Mouse (Mus musculus): ENCODE measurements at regions not wholly inside any gene's neighbourhood (a gene's known extent, or its start where the extent isn't known, plus 50 kb on each side); places are given as distances from the start of the nearest gene placed in this dataset.
"Not testable (repeated sequence)": the region's sequence is repeated elsewhere in the genome, so short reads cannot be mapped to it uniquely, and the experiment has no call there.

GRCm38 (mm10) chr7:69167456-69167855 is 418.4 kb upstream of the Arrdc4 start:
- DNase-seq (ENCODE audit: low spot score in 2 of 2): no peak

- no peak for DNase-seq (ENCODE audit: low spot score in 2 of 2)
Observed at GRCm38 (mm10) chr7:69161916-69162315, 412.9 kb upstream of the Arrdc4 start.

DNA sequence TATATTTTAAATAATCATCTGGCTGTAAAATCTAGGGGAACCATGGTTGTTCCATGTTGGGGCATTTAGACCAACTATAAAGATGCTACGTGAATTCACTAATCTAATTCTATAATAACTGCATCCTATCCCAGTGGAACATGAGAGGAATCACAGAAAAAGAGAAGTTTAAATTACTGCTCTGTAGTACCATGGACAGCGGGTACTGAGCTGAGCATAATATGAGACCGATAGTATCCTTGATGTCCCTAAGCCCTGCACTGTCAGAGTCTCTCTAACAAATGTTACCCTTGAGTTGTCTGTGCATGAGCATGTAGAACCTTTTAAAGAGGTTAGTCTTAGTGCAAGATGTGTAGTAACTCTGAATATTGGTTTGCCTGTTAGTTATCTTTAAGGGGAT is 393.3 kb upstream of the Arrdc4 start:
- DNase-seq (ENCODE audit: low spot score in 2 of 2): no peak

- no peak for DNase-seq (ENCODE audit: low spot score in 2 of 2)
Observed at GRCm38 (mm10) chr7:69133441-69133840, 384.4 kb upstream of the Arrdc4 start.

GRCm38 (mm10) chr7:69101770-69102169 is 352.7 kb upstream of the Arrdc4 start:
- not testable (repeated sequence) for DNase-seq (ENCODE audit: low spot score in 2 of 2)

GRCm38 (mm10) chr7:69097587-69098095 is 348.6 kb upstream of the Arrdc4 start:
- DNase-seq (ENCODE audit: low spot score in 2 of 2): no peak

- DNase-seq (ENCODE audit: low spot score in 2 of 2): no peak
Observed at GRCm38 (mm10) chr7:69074780-69075179, 325.7 kb upstream of the Arrdc4 start.

GRCm38 (mm10) chr7:69062994-69063393 is 314.0 kb upstream of the Arrdc4 start:
- no peak for DNase-seq (ENCODE audit: low spot score in 2 of 2)

- DNase-seq (ENCODE audit: low spot score in 2 of 2): no peak
Observed at GRCm38 (mm10) chr7:69062506-69062905, 313.5 kb upstream of the Arrdc4 start.

- no peak for DNase-seq (ENCODE audit: low spot score in 2 of 2)
Observed at GRCm38 (mm10) chr7:69062094-69062493, 313.1 kb upstream of the Arrdc4 start.

DNA sequence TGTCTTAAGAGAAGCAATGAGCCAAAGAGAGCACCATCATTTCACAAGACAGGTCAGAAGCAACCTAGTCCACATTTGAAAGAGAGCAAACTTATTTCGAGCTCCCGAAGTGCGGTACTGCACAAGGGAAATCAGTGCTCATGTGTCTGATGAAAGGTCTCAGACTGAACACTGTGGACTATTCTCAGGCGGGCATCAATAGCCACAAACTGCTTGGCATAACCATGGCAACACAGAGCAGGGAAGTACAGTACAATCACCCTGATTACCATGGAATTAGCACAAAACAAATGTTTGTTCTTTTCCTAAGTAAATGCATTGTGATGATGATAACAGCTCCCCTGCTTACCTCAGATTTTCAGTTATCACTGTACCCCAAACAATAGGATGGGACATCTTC is 312.2 kb upstream of the Arrdc4 start:
- DNase-seq (ENCODE audit: low spot score in 2 of 2): no peak

GRCm38 (mm10) chr7:69016575-69016974 is 267.5 kb upstream of the Arrdc4 start:
- DNase-seq (ENCODE audit: low spot score in 2 of 2): no peak

- DNase-seq (ENCODE audit: low spot score in 2 of 2): no peak
Observed at GRCm38 (mm10) chr7:69015047-69015446, 266.0 kb upstream of the Arrdc4 start.

DNA sequence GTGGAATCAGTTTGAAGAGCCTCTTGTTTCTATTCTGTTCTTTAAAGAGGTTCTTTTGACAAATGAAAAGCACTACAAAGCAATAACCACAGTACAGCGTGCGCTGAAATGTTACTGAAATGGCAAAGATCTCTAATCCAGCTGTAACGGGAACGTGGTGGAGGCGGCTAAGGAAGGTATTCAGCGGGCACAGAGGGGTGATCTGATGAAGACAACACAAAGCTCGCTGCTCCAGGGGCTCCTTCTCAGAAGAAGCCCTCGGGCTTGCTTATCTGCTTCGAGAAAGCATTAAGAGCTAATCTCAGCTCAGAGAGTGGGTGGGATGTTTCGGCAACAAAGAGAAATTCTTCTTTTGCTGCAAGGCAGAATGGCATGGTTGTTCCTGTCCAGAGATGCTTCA is 258.2 kb upstream of the Arrdc4 start:
- DNase-seq (ENCODE audit: low spot score in 2 of 2): no peak

GRCm38 (mm10) chr7:68988061-68988460 is 239.0 kb upstream of the Arrdc4 start:
- no peak for DNase-seq (ENCODE audit: low spot score in 2 of 2)

DNA sequence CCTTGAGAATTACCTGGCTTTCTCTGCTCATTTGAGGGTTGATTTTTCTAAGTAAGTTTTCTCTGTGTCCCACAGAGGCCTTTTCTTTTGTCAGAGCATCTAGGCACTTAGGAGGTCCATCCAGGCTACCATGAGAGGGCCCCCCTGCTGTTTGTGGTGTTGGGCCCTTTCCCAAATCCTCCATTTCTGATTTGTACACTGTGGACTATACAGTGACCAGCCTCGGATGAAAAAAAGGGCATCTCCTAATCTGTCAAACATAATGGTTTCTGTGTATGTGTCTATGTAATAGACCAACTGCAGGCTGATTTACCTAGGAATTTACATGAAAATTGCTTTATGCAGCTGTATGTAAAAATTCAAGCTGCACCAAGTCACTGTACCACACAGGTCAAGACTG is 234.9 kb upstream of the Arrdc4 start:
- DNase-seq (ENCODE audit: low spot score in 2 of 2): no peak

GRCm38 (mm10) chr7:68982914-68983502 is 234.0 kb upstream of the Arrdc4 start:
- no peak for DNase-seq (ENCODE audit: low spot score in 2 of 2)

- DNase-seq (ENCODE audit: low spot score in 2 of 2): no peak
Observed at GRCm38 (mm10) chr7:68978576-68978975, 229.5 kb upstream of the Arrdc4 start.

DNA sequence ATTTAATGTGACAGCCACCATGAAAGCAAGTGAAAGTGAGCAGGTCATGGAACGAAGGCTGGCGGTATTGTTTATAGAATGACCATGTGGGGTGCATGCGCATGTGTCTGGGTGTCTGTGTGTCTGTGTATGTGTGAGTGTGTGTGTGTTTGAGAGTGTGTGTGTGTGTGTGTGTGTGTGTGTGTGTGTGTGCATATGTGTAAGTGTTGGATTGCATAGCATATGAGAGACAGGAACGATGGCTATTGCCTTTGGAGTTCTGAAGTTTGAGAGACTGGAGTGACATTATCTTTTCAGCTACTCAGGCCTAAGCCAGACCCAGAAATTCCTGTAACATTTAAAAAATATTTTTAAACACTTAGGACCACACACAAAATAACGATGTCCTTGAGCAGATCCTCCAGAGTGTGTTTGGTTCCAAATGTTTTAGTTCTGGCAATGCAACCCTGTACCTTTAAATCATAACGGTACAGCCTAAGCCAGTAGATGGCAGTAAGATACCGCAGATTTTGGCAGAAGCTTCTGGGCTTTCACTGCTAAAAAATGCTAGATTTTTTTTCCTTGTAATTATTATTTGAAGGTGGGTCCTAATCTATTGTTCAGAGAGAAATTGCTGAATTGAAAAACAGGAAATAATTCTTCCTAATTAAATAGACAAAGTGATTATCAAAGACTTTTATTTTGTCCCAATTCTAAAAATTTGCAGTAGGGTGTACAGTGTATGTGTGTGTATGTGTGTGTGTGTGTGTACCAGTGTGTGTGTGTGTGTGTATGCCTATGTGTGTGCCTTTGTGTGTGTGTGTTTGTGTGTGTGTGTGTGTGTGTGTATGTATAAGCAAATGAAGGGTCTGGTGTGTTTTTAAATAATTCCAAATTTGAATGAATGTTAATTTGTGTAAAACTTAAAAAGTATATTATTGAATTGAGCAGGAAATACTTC is 228.0 kb upstream of the Arrdc4 start:
- no peak for DNase-seq (ENCODE audit: low spot score in 2 of 2)

GRCm38 (mm10) chr7:68975956-68976355 is 226.9 kb upstream of the Arrdc4 start:
- no peak for DNase-seq (ENCODE audit: low spot score in 2 of 2)

GRCm38 (mm10) chr7:68975580-68975894 is 226.5 kb upstream of the Arrdc4 start:
- DNase-seq (ENCODE audit: low spot score in 2 of 2): no peak

DNA sequence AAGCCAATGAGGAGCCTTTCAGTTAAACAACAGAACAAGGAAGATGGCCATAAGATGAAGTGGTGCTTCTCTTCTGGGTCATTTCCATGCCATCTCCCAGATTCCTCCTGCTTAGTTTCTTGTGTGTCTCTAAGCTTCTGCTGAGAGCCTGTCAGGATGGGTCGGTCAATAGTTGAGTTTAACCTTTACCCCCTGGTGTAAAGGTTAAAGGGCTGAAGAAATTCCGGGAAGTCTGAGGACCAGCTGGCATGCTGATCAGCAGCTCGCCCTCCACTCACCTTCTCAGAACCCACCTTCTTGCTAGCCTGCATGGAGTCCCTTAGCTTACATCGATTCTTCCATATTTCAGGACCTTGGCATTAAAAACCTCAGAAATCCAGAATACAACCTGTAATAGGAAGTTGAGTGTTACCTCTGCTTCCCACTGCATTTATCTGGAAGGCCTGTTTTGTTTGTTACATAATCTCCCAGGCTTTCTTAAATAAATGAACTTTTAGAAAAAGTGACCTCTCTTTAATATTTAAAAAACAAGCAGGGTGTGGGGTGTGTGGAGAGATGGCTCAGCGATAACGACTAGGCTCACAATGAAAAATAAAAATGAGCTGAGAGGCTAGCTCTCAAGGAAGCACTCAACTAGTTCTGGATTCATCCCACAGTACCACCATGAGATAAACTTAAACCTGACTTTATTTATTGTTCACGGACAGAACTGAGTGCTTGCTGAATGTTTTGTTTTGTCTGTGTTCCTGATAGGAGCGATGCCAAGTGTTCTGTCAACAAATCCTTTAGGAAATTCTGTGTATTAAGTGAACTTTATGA is 225.9 kb upstream of the Arrdc4 start:
- DNase-seq (ENCODE audit: low spot score in 2 of 2): no peak

Measured in natural killer cell, adult 2 months (primary cell).